Mouse (Mus musculus): ENCODE results near the gene Cyp2j9. TPM values are rescaled to one million over a fixed set of nuclear protein-coding genes. Genes with fewer than 3 reads are reported as not detected.
"Not testable (repeated sequence)": the region's sequence is repeated elsewhere in the genome, so short reads cannot be mapped to it uniquely, and the experiment has no call there.

Gene Cyp2j9
- polyA plus RNA-seq (2016; fragmentation: Nextera tagmentation; extraction: Ambion mirVana), result 0.68 and 1.2 TPM in 2 replicates

DNA sequence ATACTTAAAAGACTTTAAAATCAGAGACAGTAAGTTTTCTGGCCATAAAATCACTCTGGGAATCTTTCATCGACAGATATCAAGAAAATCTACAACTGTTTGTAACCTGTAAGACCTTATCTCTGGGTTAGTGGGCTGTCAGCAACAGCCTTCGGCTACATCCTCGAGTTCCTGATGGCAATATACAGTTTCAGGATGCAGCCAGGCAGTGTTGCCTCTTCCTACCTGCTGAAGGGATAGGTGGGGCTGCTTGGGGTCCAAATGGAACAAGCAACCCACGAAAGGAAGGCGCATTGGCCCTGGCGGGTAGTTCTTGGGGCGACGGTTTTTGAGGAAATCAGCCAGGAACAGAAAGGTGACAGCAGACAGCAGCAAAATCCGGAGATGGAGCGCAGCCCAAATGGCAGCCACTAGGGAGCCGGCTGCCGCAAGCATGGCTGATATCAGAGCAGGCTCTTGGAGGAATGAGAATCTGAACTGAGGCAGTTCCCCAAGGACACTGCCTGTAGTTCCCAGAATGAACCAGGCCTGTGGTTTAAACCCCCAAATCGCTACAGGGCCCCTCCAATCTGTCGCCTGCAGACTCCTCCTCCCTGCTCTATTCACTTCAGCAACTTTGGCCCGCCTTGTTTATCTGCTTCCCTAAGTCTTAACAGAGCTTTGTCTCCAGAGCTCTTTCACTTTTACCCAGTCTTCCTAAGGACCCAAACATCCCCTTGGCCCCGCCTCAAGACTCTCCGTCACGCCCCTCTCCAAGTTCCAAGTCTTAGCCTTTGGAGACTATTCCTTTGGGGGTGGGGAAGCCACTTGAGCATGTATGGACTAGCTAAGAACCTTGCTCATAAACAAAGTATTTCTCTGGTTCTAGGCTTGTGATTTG lies at the start of gene Cyp2j9:
Gene Cyp2j9, minus strand, starts transcription at position 668 of the 880 bp plus-strand sequence.
- Histone ChIP-seq H3K36me3 (replicated peaks) (no peaks in the 10 kb centered on the region), H3K4me1 (peaks cover 13% of the 10 kb centered on the region), H3K9me3 (no peaks in the 10 kb centered on the region), H3K27ac (peak within 1 kb of the TSS; percentile 80), H3K4me3 (peak within 1 kb of the TSS; percentile 50), H3K27me3 (ENCODE audit: poor library complexity, severe bottlenecking) (no peaks in the 10 kb centered on the region)
- DNase-seq (ENCODE audit: extremely low spot score, low spot score), result peak; percentile 49
- WGBS, result 7% methylated on average over 18 of the region's 18 CpGs

- DNase-seq (ENCODE audit: extremely low spot score, low spot score), result no peak
- WGBS, result 90% methylated on average over 1 of the region's 1 CpGs
- no peaks in the 10 kb centered on the region for H3K27me3 ChIP-seq (ENCODE audit: poor library complexity, severe bottlenecking)
- no peaks in the 10 kb centered on the region for H3K4me1 ChIP-seq
- H3K9me3 ChIP-seq, result no peaks in the 10 kb centered on the region
- H3K4me3 ChIP-seq, result no peak overlapping the region
- no peaks in the 10 kb centered on the region for H3K36me3 ChIP-seq (replicated peaks)
- no peak overlapping the region for H3K27ac ChIP-seq
Observed at GRCm38 (mm10) chr4:96635455-96635854, 44.1 kb upstream of the Cyp2j9 start.

DNA sequence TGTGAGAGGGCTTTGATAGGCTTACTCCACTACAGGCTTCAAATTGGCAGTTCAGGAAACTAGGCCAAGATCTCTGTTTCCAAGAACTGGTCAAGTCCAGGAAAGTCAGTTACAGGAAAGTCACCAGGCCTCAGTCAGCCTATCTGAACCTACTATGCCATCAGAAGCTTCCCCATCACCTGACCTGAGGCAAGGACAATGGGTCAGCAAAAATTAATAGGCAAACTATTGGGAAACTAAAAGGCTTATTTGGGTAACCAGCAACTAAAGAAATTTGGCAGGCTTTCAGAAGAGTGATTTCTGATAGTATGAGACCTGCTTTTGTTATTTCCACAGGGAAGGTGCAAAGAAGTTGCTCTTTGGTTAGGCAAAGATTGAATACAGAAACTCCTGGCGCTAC lies 31.1 kb upstream of the Cyp2j9 start:
- no peak for DNase-seq (ENCODE audit: extremely low spot score, low spot score)
- Histone ChIP-seq H3K4me1 (no peaks in the 10 kb centered on the region), H3K27me3 (ENCODE audit: poor library complexity, severe bottlenecking) (no peaks in the 10 kb centered on the region), H3K27ac (no peak overlapping the region), H3K36me3 (replicated peaks) (no peaks in the 10 kb centered on the region), H3K4me3 (no peak overlapping the region), H3K9me3 (peaks cover 13% of the 10 kb centered on the region; the same call in 1 of the 2 replicates)
- 93% methylated on average over 1 of the region's 1 CpGs for WGBS

- WGBS, result 30% methylated on average over 4 of the region's 4 CpGs
- peaks cover 13% of the 10 kb centered on the region for H3K4me1 ChIP-seq
- H3K27ac ChIP-seq, result peak overlapping the region; percentile 80
- H3K9me3 ChIP-seq, result no peaks in the 10 kb centered on the region
- H3K4me3 ChIP-seq, result peak overlapping the region; percentile 50
- H3K27me3 ChIP-seq (ENCODE audit: poor library complexity, severe bottlenecking), result no peaks in the 10 kb centered on the region
- no peaks in the 10 kb centered on the region for H3K36me3 ChIP-seq (replicated peaks)
- no peak for DNase-seq (ENCODE audit: extremely low spot score, low spot score)
Observed at GRCm38 (mm10) chr4:96591791-96592150, 393 bp upstream of the Cyp2j9 start.

- Histone ChIP-seq H3K27me3 (ENCODE audit: poor library complexity, severe bottlenecking) (no peaks in the 10 kb centered on the region; the same call in 1 of the 2 replicates), H3K4me1 (peaks cover 12% of the 10 kb centered on the region), H3K9me3 (no peaks in the 10 kb centered on the region), H3K27ac (no peak overlapping the region), H3K36me3 (replicated peaks) (no peaks in the 10 kb centered on the region), H3K4me3 (no peak overlapping the region)
- 73% methylated on average over 1 of the region's 1 CpGs for WGBS
- no peak for DNase-seq (ENCODE audit: extremely low spot score, low spot score)
Observed at GRCm38 (mm10) chr4:96581425-96582088, 9.8 kb downstream of the Cyp2j9 start.

- WGBS, result 46% methylated on average over 6 of the region's 6 CpGs
- peaks cover 12% of the 10 kb centered on the region for H3K4me1 ChIP-seq
- not testable (repeated sequence) for H3K27ac ChIP-seq; H3K27me3 ChIP-seq (ENCODE audit: poor library complexity, severe bottlenecking); DNase-seq (ENCODE audit: extremely low spot score, low spot score); H3K9me3 ChIP-seq; H3K36me3 ChIP-seq (replicated peaks); H3K4me3 ChIP-seq
Observed at GRCm38 (mm10) chr4:96580351-96580750, 11.0 kb downstream of the Cyp2j9 start.

DNA sequence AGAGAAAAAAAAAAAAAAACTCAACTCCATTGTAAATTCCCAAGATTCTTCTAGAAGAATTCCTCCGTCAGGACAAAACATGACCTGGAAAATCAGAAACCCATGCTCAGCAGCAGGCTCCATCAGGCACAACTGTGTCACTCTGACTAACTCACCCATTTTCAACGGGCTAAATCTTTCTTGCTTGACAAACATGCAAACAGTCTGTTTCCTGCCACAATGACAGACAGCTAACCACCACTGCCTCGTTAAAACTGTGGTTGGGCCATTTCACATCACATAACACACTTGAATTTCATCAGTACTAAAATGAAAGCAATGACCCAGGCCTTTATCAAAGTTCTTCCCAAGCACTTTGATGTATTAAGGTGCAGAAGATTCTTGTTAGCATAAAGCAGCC lies 21.9 kb downstream of the Cyp2j9 start:
- WGBS, result 64% methylated on average over 3 of the region's 3 CpGs

GRCm38 (mm10) chr4:96567988-96568387 lies 23.4 kb downstream of the Cyp2j9 start:
- peaks cover 7% of the 10 kb centered on the region; the same call in 1 of the 2 replicates for H3K27me3 ChIP-seq (ENCODE audit: poor library complexity, severe bottlenecking)
- no peaks in the 10 kb centered on the region for H3K9me3 ChIP-seq
- 88% methylated on average over 1 of the region's 1 CpGs for WGBS
- H3K36me3 ChIP-seq (replicated peaks), result no peaks in the 10 kb centered on the region
- DNase-seq (ENCODE audit: extremely low spot score, low spot score), result no peak
- H3K27ac ChIP-seq, result no peak overlapping the region
- no peak overlapping the region for H3K4me3 ChIP-seq
- H3K4me1 ChIP-seq, result no peaks in the 10 kb centered on the region

More for the DNA sequence above, 21.9 kb downstream of the Cyp2j9 start:
- Histone ChIP-seq H3K27me3 (ENCODE audit: poor library complexity, severe bottlenecking) (peaks cover 5% of the 10 kb centered on the region; the same call in 1 of the 2 replicates), H3K4me3 (no peak overlapping the region), H3K9me3 (no peaks in the 10 kb centered on the region), H3K4me1 (no peaks in the 10 kb centered on the region), H3K36me3 (replicated peaks) (no peaks in the 10 kb centered on the region), H3K27ac (no peak overlapping the region)
- no peak for DNase-seq (ENCODE audit: extremely low spot score, low spot score)

GRCm38 (mm10) chr4:96565808-96566207 lies 25.6 kb downstream of the Cyp2j9 start:
- H3K36me3 ChIP-seq (replicated peaks), result no peaks in the 10 kb centered on the region
- DNase-seq (ENCODE audit: extremely low spot score, low spot score), result no peak
- no peak overlapping the region for H3K27ac ChIP-seq
- H3K9me3 ChIP-seq, result no peaks in the 10 kb centered on the region
- peaks cover 7% of the 10 kb centered on the region; the same call in 1 of the 2 replicates for H3K27me3 ChIP-seq (ENCODE audit: poor library complexity, severe bottlenecking)
- H3K4me3 ChIP-seq, result no peak overlapping the region
- no peaks in the 10 kb centered on the region for H3K4me1 ChIP-seq

- peaks cover 7% of the 10 kb centered on the region; the same call in 1 of the 2 replicates for H3K27me3 ChIP-seq (ENCODE audit: poor library complexity, severe bottlenecking)
- no peak overlapping the region for H3K4me3 ChIP-seq
- H3K27ac ChIP-seq, result no peak overlapping the region
- no peaks in the 10 kb centered on the region for H3K36me3 ChIP-seq (replicated peaks)
- no peaks in the 10 kb centered on the region for H3K9me3 ChIP-seq
- DNase-seq (ENCODE audit: extremely low spot score, low spot score), result no peak
- H3K4me1 ChIP-seq, result no peaks in the 10 kb centered on the region
- WGBS, result 88% methylated on average over 1 of the region's 1 CpGs
Observed at GRCm38 (mm10) chr4:96560464-96560863, 30.9 kb downstream of the Cyp2j9 start.

DNA sequence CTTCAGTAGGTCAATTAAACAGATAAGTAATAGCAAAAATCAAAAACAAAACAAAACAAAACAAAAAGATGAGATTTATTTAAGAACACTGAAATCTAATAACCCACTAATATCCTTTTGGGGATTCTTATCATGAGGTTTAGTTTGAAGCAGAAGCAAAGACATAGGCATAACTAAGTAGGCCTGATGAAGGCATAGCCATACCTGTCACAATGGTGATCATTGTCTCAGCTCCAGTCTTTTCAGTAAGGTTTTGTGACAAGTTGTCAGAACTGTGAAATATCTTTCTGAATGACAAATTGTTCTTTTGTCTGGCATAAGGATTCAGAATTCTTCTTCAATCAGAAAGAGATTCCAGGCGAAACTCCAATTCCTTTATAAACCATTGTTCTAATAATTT lies 31.6 kb downstream of the Cyp2j9 start:
- Histone ChIP-seq H3K27ac (no peak overlapping the region), H3K4me3 (no peak overlapping the region), H3K27me3 (ENCODE audit: poor library complexity, severe bottlenecking) (peaks cover 5% of the 10 kb centered on the region; the same call in 1 of the 2 replicates), H3K36me3 (replicated peaks) (no peaks in the 10 kb centered on the region), H3K4me1 (no peaks in the 10 kb centered on the region), H3K9me3 (no peaks in the 10 kb centered on the region)
- no peak for DNase-seq (ENCODE audit: extremely low spot score, low spot score)
- WGBS, result 93% methylated on average over 1 of the region's 1 CpGs

GRCm38 (mm10) chr4:96553133-96553819 lies 38.1 kb downstream of the Cyp2j9 start, which contains the start of gene Cyp2j6:
Gene Cyp2j6 (minus strand): TSS chr4:96553661.
- Histone ChIP-seq H3K27ac (peak within 1 kb of the TSS; percentile 85), H3K4me1 (peaks cover 9% of the 10 kb centered on the region), H3K9me3 (no peaks in the 10 kb centered on the region), H3K4me3 (peak within 1 kb of the TSS; percentile 56), H3K36me3 (replicated peaks) (no peaks in the 10 kb centered on the region), H3K27me3 (ENCODE audit: poor library complexity, severe bottlenecking) (no peaks in the 10 kb centered on the region)
- WGBS, result 3% methylated on average over 16 of the region's 16 CpGs
- peak; percentile 45 for DNase-seq (ENCODE audit: extremely low spot score, low spot score)
